Mouse (Mus musculus) kidney, postnatal 14 days (tissue): Measurements from ENCODE around the gene Olfr843.

Source experiments
- DNase-seq: peaks from one replicate; pipeline ENCODE4 v3.0.0; 2022; ENCODE audit warnings: mixed read lengths

Olfr843 gene

GRCm38 (mm10) chr9:19251887-19252286 is at the start of gene Olfr843:
Gene Olfr843 (minus strand): TSS chr9:19251987.
- no peak for DNase-seq
